In genomic region chr9:52944081-52944480, GRCm38 (mm10) we compare ENCODE assay signal across 16 mouse cellular contexts.
A peak's percentile ranks its signal among the peaks of the same experiment; 100 is the strongest.
DNase-seq lines count a peak whose midpoint lies in the region; ATAC-seq and TF ChIP-seq lines count a peak whose summit lies in the region.
"Had no signal": no experiment of that assay in that cellular context is flagged by ENCODE, and none has a peak within 500 bp of the region (broad histone marks: within the 10 kb centered on the region; RNA-seq: fewer than 3 reads in every experiment).

No protein-coding gene starts in this region.

- peak; percentile 49 for DNase-seq in heart, postnatal 4 days
- peak; percentile 66 for DNase-seq in liver, adult 2 months (ENCODE audit: extremely low read depth, low read depth, low spot score)
- DNase-seq in liver, embryonic 11.5 days (ENCODE audit: low spot score) = no peak
- peak; percentile 44 to 71 for DNase-seq in kidney, postnatal 36 days
- peak; percentile 61 for DNase-seq in lung, postnatal 36 days
- no peak for DNase-seq in spleen, adult 18-20 months
- DNase-seq: liver, postnatal 0 days; thymus, adult 2 months had no signal

- ATAC-seq in heart, embryonic 11.5 days (replicated peaks; ENCODE audit: insufficient number of reproducible peaks, low FRiP score, low TSS enrichment) = no peak
- ATAC-seq in liver, embryonic 11.5 days (replicated peaks; ENCODE audit: low FRiP score) = no peak
- ATAC-seq: forebrain, embryonic 16.5 days; intestine, embryonic 16.5 days; liver, postnatal 0 days; Patski had no signal

- H3K27ac ChIP-seq in heart, embryonic 11.5 days (ENCODE audit: low read depth, low read length) = no peak overlapping the region
- no peak overlapping the region for H3K27ac ChIP-seq in liver, adult 2 months (replicated peaks; ENCODE audit: insufficient read depth, low read depth, low read length)
- no peak overlapping the region for H3K27ac ChIP-seq in liver, embryonic 11.5 days (ENCODE audit: low read depth, low read length)
- H3K27ac ChIP-seq: heart, embryonic 10.5 days; hindbrain, embryonic 12.5 days had no signal

- H3K9ac ChIP-seq in heart, embryonic 11.5 days (ENCODE audit: low read depth, low read length) = no peak overlapping the region
- H3K9ac ChIP-seq in liver, adult 2 months (ENCODE audit: low read depth, low read length) = no peak overlapping the region
- no peak overlapping the region for H3K9ac ChIP-seq in liver, embryonic 11.5 days (ENCODE audit: low read depth, low read length)
- H3K9ac ChIP-seq: hindbrain, embryonic 12.5 days; liver, postnatal 0 days had no signal

- TF ChIP-seq CTCF in liver, adult 2 months (IDR thresholded peaks at IDR 0.05; ENCODE audit: low read depth, low read length) = no peak

- TF ChIP-seq POLR2A in liver, adult 2 months (IDR thresholded peaks at IDR 0.05; ENCODE audit: extremely low read depth, insufficient read depth, low read length) = no peak

- H3K27me3 ChIP-seq in heart, embryonic 11.5 days (ENCODE audit: control insufficient read depth, insufficient read depth, low read length) = no peaks in the 10 kb centered on the region
- H3K27me3 ChIP-seq in liver, adult 2 months (ENCODE audit: control insufficient read depth, insufficient read depth, low read length) = no peaks in the 10 kb centered on the region
- H3K27me3 ChIP-seq in liver, embryonic 11.5 days (replicated peaks; ENCODE audit: control insufficient read depth, insufficient read depth, low read length) = no peaks in the 10 kb centered on the region
- H3K27me3 ChIP-seq: CH12.LX; hindbrain, embryonic 12.5 days; Patski had no signal

- no peaks in the 10 kb centered on the region for H3K79me2 ChIP-seq in liver, adult 2 months (ENCODE audit: control insufficient read depth, insufficient read depth, low read length)

- no peaks in the 10 kb centered on the region for H3K9me3 ChIP-seq in heart, embryonic 11.5 days (replicated peaks; ENCODE audit: control insufficient read depth, low read length)
- H3K9me3 ChIP-seq in liver, embryonic 11.5 days (ENCODE audit: control insufficient read depth, low read length) = no peaks in the 10 kb centered on the region
- H3K9me3 ChIP-seq: heart, embryonic 10.5 days; hindbrain, embryonic 12.5 days had no signal

- WGBS in heart, embryonic 11.5 days (ENCODE audit: insufficient replicate concordance) = 72% methylated on average over 5 of the region's 5 CpGs
- WGBS in liver, adult 2 months = 36% methylated on average over 5 of the region's 5 CpGs
- WGBS in liver, embryonic 11.5 days = 69% methylated on average over 5 of the region's 5 CpGs

- H3K4me1 ChIP-seq in heart, embryonic 11.5 days (ENCODE audit: control insufficient read depth, insufficient read depth, low read length) = peaks cover 8% of the 10 kb centered on the region
- H3K4me1 ChIP-seq in liver, adult 2 months (ENCODE audit: control insufficient read depth, insufficient read depth, low read length) = no peaks in the 10 kb centered on the region
- no peaks in the 10 kb centered on the region for H3K4me1 ChIP-seq in liver, embryonic 11.5 days (replicated peaks; ENCODE audit: control insufficient read depth, insufficient read depth, low read length)

- no peak overlapping the region for H3K4me2 ChIP-seq in heart, embryonic 11.5 days
- no peak overlapping the region for H3K4me2 ChIP-seq in liver, embryonic 11.5 days
- H3K4me2 ChIP-seq: hindbrain, embryonic 12.5 days; midbrain, embryonic 11.5 days had no signal

- H3K36me3 ChIP-seq in heart, embryonic 11.5 days (ENCODE audit: control insufficient read depth, insufficient read depth, low read length) = no peaks in the 10 kb centered on the region
- no peaks in the 10 kb centered on the region for H3K36me3 ChIP-seq in liver, adult 2 months (ENCODE audit: control insufficient read depth, insufficient read depth, low read length)
- no peaks in the 10 kb centered on the region for H3K36me3 ChIP-seq in liver, embryonic 11.5 days (ENCODE audit: control insufficient read depth, insufficient read depth, low read length)
- H3K36me3 ChIP-seq: heart, embryonic 10.5 days; hindbrain, embryonic 12.5 days had no signal

- H3K4me3 ChIP-seq in heart, embryonic 11.5 days (ENCODE audit: low read depth, low read length) = no peak overlapping the region
- no peak overlapping the region for H3K4me3 ChIP-seq in liver, adult 2 months (ENCODE audit: insufficient read depth, low read depth, low read length)
- no peak overlapping the region for H3K4me3 ChIP-seq in liver, embryonic 11.5 days (ENCODE audit: low read depth, low read length)
- H3K4me3 ChIP-seq: heart, embryonic 10.5 days; hindbrain, embryonic 12.5 days had no signal

Comparison
In these comparisons a context has a peak if more than half of its experiments do, and no peak if none do; other contexts are left out.
1. DNase-seq: peak in heart, postnatal 4 days (single experiment), liver, adult 2 months (single experiment), kidney, postnatal 36 days (2 of 2) and lung, postnatal 36 days (single experiment); none in liver, embryonic 11.5 days (single experiment) and spleen, adult 18-20 months (0 of 2).